Mouse (Mus musculus): Measurements from ENCODE around the gene Tymp.

- no peak for TF ChIP-seq HCFC1 (IDR thresholded peaks at IDR 0.05; ENCODE audit: borderline replicate concordance, insufficient read depth, low read length)
- TF ChIP-seq CHD2 (IDR thresholded peaks at IDR 0.05; ENCODE audit: low read depth, low read length), result no peak
- TF ChIP-seq MAFK (IDR thresholded peaks at IDR 0.05; ENCODE audit: insufficient read depth, low read depth, low read length), result no peak
Observed at GRCm38 (mm10) chr15:89379429-89379828, 2.6 kb upstream of the Tymp start.
